Mouse (Mus musculus) heart, postnatal 0 days (tissue): Measurements from ENCODE around the gene Itpr2.

Experiments
- CTCF ChIP-seq: IDR thresholded peaks from 2 replicates; pipeline ENCODE4 v1.5.1; 2016; ENCODE audit warnings: antibody characterized with exemption, control low read depth, low read depth
- EP300 ChIP-seq: IDR thresholded peaks from 2 replicates; pipeline ENCODE4 v1.6.1; 2016; ENCODE audit warnings: antibody characterized with exemption, low read depth

DNA sequence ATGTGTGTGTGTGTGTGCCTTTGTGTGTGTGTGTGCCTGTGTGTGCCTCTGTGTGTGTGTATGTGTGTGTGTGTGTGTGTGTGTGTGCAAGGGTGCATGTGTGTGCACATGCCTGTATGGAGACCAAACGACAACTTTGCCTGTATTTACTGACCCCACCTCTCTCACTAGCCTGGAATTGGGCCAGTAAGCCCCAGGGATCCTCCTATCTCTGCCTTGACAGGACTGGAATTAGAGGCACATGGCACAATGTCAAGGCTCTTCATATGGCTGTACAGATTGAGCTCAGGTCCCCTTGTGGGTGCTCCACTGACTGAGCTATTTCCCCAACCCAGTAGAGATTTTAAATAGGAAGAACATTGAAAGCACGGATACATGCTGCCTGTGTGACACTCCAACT lies 198.7 kb downstream of the Itpr2 start:
- no peak for TF ChIP-seq EP300
- TF ChIP-seq CTCF = no peak
